Mouse (Mus musculus): ENCODE measurements around the gene Gm20388. TPM values are rescaled to one million over a fixed set of nuclear protein-coding genes. Genes with fewer than 3 reads are reported as not detected.

The Gm20388 gene
- total RNA-seq, 2 experiments from 2014 or later = 11.4 to 18.1 TPM

DNA sequence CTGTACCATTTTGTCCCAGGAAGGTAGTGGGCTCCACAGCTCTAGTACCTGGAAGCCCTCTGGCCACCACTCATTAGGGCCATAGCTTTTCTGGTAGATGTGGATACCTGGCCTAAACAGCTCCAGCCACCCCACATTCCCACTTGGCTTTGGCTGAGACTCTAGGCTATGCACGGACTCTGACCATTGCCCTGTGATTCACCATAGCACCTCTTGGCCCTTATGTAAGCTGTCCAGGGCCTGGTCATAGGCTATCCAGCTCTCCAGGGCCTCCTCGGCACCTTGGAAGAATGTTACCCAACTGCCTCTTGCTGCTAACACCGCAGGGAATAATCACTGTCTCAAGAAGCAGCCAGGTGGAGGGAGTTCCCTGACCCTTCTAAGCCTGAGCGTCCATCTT lies 2618.5 kb downstream of the Gm20388 start:
- no peak for ATAC-seq (replicated peaks; ENCODE audit: low FRiP score, low TSS enrichment, poor library complexity, severe bottlenecking)

- no peak; the same call in 1 of the 2 replicates for ATAC-seq (replicated peaks; ENCODE audit: low FRiP score, low TSS enrichment, poor library complexity, severe bottlenecking)
These were observed 2620.7 kb downstream of the Gm20388 start for GRCm38 (mm10) chr8:122531312-122531711.

GRCm38 (mm10) chr8:122537033-122537432 lies 2626.4 kb downstream of the Gm20388 start:
- no peak for ATAC-seq (replicated peaks; ENCODE audit: low FRiP score, low TSS enrichment, poor library complexity, severe bottlenecking)

DNA sequence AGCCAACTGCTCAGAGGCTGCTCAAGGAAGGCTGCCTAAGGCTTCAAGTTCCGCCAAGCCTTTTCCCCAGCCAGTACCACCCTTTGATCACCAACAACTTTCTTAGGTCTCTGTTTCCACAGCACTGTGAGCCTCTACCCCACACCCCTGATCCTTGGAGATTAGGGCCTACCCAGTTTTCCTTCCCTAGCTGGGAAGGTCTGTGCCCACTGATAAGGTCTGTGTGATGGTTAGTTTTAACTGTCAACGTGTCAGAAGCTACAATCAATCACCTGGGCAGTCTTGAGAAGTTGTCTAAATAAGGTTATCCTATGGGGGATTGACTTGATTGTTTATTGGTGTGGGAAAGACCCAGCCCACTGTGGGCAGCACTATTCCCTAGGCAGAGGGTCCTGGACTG lies 2627.2 kb downstream of the Gm20388 start:
- ATAC-seq (replicated peaks; ENCODE audit: low FRiP score, low TSS enrichment, poor library complexity, severe bottlenecking) = peak; percentile 88

GRCm38 (mm10) chr8:122538310-122539076 lies 2627.9 kb downstream of the Gm20388 start:
- peak; percentile 62 for ATAC-seq (replicated peaks; ENCODE audit: low FRiP score, low TSS enrichment, poor library complexity, severe bottlenecking)

DNA sequence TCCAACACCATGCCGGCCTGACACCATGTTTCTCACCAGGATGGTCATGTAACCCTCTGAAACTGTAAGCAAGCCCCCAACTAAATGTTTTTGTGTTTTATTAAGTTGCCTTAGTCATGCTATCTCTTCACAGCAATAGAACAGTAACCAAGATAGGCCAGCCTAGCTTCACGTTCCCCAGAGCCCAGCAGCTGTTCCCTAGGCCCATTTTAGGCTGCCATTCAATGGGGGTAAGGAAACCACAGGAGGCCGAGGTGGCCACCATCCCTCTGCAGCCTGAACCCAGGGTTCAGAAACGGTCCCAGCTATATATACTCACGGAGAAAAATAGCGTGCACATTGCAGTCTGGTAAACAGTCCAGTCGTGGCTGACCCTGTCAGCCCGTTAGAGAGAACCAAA lies 2633.5 kb downstream of the Gm20388 start:
- no peak for ATAC-seq (replicated peaks; ENCODE audit: low FRiP score, low TSS enrichment, poor library complexity, severe bottlenecking)

- peak; percentile 77 for ATAC-seq (replicated peaks; ENCODE audit: low FRiP score, low TSS enrichment, poor library complexity, severe bottlenecking)
These were observed 2635.6 kb downstream of the Gm20388 start for GRCm38 (mm10) chr8:122546066-122546755.

DNA sequence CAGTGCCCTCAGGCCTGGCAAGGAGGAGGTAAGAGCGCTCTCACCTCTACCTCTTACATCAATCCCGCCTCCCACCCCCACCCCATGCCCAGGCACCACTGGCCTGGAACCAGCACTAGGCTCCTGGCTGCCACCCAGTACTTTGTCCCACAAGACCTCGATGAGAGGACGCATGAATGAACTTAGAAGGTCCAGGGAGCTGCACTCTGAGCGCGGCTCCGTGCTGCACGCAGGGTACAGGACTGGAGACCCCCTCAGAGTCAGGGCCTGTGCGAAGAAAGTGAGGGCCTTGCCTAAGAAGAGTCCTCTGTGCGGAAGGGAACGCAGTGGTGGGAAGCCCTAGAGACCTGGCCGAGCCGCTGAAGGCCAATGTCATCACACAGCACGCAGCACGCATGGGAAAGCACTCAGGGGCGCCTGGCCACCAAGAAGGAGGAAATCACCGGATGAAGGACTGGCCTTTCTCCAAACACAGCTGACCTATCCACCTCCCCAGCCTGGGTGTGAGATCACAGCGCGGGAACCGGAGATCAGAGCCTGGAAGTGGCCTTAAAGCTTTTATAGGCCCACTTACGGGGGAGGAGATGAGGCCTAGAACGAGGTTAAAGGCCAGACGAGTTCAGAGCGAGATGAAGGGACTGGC lies 2636.3 kb downstream of the Gm20388 start:
- ATAC-seq (replicated peaks; ENCODE audit: low FRiP score, low TSS enrichment, poor library complexity, severe bottlenecking) = no peak

DNA sequence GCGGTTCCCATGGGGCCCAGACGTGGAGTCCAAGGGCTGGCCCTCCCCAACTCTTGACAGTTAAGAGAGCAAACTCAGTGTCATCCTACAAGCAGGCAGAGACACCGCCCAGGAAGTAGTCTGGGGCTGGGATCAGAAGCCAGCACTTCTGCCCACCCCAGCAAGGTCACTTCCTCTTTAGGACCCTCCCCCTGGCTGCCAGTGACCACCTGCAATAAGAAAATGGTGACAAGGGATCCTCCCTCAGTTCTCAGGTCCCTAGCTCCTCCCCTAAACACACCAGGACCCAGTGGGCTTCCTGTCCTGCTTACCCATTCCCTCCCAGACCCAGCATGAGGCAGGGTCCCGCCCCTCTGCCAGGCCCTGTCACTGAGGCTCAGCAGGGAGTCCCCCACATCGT lies 2637.2 kb downstream of the Gm20388 start:
- ATAC-seq (replicated peaks; ENCODE audit: low FRiP score, low TSS enrichment, poor library complexity, severe bottlenecking) = peak; percentile 53

GRCm38 (mm10) chr8:122548331-122548730 lies 2637.7 kb downstream of the Gm20388 start:
- no peak for ATAC-seq (replicated peaks; ENCODE audit: low FRiP score, low TSS enrichment, poor library complexity, severe bottlenecking)

DNA sequence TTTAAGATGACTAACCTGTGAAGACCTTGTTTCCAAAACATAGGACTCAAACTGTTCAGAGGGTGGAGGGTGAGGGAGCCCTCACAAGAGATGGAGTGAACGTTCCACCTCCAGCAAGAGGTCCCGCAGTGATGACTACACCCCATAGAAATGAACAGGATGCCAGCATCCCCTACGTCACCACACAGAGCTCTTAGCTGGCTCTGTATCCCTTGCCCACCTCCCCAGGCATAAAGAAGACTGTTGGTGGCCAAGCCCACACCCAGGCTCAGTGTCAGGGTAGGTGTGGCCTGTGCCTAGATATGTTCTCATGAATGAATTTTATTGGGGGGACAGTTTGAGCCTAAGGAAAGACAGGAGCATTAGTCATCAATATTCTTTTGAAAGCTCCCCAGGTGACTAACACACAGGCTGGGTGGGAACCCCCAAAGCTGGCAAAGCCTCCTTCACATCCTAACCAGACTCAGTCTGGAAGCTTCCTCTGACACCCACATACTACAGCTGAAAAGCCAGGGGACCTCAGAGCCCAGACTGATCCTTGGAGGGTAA lies 2638.3 kb downstream of the Gm20388 start:
- no peak for ATAC-seq (replicated peaks; ENCODE audit: low FRiP score, low TSS enrichment, poor library complexity, severe bottlenecking)

GRCm38 (mm10) chr8:122550234-122550994 lies 2639.8 kb downstream of the Gm20388 start:
- ATAC-seq (replicated peaks; ENCODE audit: low FRiP score, low TSS enrichment, poor library complexity, severe bottlenecking) = no peak

DNA sequence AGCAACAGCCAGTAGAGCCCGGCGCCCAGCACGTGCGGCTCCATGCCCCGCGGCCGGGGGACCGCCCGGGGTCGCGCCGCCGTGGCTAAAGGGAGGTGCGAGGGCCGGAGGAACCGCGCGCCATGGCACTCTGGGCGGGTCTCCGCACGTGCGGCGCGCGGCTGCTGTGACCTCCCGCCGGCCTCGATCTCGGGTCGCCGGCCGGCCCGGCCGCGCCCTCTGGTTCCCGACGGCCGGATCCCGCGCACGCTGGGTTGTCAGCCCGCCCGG lies 2640.3 kb downstream of the Gm20388 start:
- ATAC-seq (replicated peaks; ENCODE audit: low FRiP score, low TSS enrichment, poor library complexity, severe bottlenecking) = no peak

DNA sequence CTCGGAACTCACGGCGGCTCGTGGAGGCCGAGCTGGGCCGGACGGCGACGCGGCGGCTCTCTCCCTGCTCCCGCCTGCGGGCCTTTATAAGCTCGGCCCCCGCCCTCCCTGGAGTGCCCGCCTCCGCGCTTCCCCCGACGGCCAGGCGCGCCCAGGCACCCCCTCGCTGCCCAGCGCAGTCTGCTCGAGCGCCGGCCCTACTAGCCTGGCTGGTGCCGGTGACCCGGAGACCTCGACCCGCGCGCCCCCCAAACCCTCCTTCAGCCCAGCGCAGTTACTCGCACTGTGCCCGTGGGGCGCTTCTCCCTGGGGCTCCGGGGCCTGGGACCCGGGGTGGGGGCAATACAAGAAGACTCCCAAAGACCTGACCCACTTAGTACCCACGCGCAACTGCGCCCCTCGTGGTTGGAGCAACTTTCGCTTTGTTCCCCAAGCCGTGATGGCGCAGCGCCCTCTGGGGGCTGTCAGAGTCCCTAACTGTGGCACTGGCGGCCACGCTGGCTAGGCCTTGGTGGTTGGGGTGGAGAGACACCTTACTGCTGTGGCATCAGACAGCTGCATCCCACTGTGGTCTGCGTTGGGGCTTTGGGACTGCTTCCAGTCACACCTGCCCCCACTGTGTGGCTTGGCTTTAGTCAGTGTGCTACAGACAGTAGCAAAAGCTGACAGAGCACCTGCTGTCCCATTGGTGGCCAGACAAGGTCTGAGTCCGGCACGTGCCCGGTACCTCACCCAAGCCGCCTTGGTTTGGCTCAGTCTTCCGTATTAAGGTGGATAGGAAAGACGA lies 2640.8 kb downstream of the Gm20388 start, which contains the start of gene Piezo1:
TSS of gene Piezo1 (minus strand) at position 65 of the 787 bp plus-strand sequence.
- peak; percentile 59 for ATAC-seq (replicated peaks; ENCODE audit: low FRiP score, low TSS enrichment, poor library complexity, severe bottlenecking)

DNA sequence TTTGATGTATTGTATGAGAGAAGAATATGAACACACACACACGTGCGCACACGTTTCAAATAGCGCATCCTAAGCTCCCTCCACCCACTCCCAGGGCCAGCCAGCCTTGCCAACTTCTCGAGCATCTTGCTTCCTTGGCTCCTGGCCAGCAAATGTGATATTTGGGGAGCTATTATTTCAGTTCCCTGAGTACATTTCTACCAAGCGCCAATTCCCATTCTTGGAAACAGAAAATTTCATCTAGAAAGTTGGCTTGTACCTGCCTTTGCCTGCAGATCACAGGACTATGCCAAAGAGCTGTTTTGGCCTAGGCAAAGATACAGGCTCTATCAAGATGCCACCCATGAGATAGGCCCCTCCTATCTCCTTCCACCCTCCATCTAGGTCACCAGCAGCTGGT lies 2644.1 kb downstream of the Gm20388 start:
- no peak for ATAC-seq (replicated peaks; ENCODE audit: low FRiP score, low TSS enrichment, poor library complexity, severe bottlenecking)

DNA sequence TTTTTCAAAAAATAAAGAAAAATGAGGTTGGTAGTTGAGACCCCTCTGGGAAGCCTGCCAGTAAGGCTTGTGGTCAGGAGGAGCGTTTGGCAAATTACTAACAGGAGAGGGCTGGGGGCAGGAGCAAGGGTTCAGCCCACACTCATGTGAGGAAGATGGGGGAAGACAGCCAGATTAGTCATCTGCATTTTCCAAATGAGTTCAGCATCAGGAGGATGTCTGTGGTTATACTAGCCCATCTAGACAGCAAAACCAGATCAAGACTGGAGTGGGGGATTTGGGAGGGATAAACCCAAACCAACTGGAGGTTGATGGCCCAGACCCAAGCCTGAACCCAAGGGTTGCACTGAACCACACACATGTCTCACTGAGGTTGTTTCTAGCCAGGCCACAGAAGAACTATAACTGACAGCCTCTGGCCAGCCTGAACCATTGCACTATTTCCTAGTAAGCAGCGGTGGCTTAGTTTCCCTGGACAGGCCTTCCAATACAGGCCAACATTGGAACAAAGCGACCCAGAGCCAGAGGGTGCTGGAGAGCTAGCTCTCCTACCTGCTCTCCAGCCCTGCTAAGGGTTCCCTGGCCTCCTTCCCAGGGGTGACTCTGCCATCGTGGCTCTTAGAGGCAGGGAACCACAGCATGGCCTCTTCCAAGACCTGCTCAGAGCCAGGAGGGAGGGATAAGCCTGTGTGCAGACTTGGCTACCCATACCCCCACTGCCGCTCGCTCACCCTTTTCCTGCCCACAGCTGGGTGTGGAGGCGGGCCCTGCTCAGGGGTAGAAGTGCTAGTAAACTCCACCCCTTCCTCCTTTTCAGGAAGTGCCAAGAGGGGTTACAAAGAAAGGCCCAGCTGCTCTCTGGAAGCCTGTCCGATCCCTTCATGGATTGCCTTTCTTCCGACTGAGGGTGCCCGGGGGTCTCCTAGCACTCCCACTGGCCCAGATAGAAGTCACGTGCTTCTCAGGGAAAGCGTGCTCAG lies 2645.7 kb downstream of the Gm20388 start:
- ATAC-seq (replicated peaks; ENCODE audit: low FRiP score, low TSS enrichment, poor library complexity, severe bottlenecking) = peak; percentile 74

- ATAC-seq (replicated peaks; ENCODE audit: low FRiP score, low TSS enrichment, poor library complexity, severe bottlenecking) = peak; percentile 21; the same call in 1 of the 2 replicates
These were observed 2646.8 kb downstream of the Gm20388 start for GRCm38 (mm10) chr8:122557248-122558038.

Measured in megakaryocyte-erythroid progenitor cell, adult 5-6 weeks (primary cell).